Mouse (Mus musculus) MEL (cell line): ENCODE measurements around the gene 0610030E20Rik. TPM values are rescaled to one million over a fixed set of nuclear protein-coding genes. Genes with fewer than 3 reads are reported as not detected.

Source experiments
- DNase-seq: peaks from one replicate; pipeline ENCODE4 v3.0.0; 2011; ENCODE audit warnings: low read depth, low spot score
- H3K27ac ChIP-seq: 2 replicates; pipeline ENCODE4 v1.5.1; 2012; ENCODE audit warnings: low read depth, mild to moderate bottlenecking, control low read depth, low read length, moderate library complexity; ENCODE audit not compliant: control insufficient read depth
- H3K27me3 ChIP-seq, 2 experiments: fragments of 150-350 bp in 1 of 2; sonication (generic) in 1 of 2; 2 replicates each; pipeline ENCODE4 v1.6.1; 2012; ENCODE audit warnings: low read length in 2 of 2, mild to moderate bottlenecking in 2 of 2, improper control_type of control experiment in 1 of 2, moderate library complexity in 1 of 2; ENCODE audit not compliant: insufficient read depth in 2 of 2, control insufficient read depth in 1 of 2
- H3K36me3 ChIP-seq, 2 experiments: 2 replicates each; pipeline ENCODE4 v1.6.1; 2012 to 2014; ENCODE audit warnings: low read length in 2 of 2, improper control_type of control experiment in 1 of 2, inconsistent platforms in 1 of 2, mild to moderate bottlenecking in 1 of 2; ENCODE audit not compliant: insufficient read depth in 2 of 2, control insufficient read depth in 1 of 2
- H3K4me1 ChIP-seq, 2 experiments: fragments of 150-350 bp in 1 of 2; sonication (generic) in 1 of 2; 2 replicates each; pipeline ENCODE4 v1.6.1; 2012; ENCODE audit warnings: low read length in 2 of 2, improper control_type of control experiment in 1 of 2, mild to moderate bottlenecking in 1 of 2; ENCODE audit not compliant: insufficient read depth in 2 of 2, control insufficient read depth in 1 of 2
- H3K4me3 ChIP-seq, 2 experiments: fragments of 150-350 bp in 1 of 2; sonication (generic) in 1 of 2; 2 replicates each; pipeline ENCODE4 v1.5.1; 2012; ENCODE audit warnings: low read depth in 2 of 2, low read length in 2 of 2, mild to moderate bottlenecking in 2 of 2, moderate library complexity in 2 of 2, control low read depth in 1 of 2, improper control_type of control experiment in 1 of 2; ENCODE audit not compliant: control insufficient read depth in 1 of 2, insufficient read depth in 1 of 2
- H3K79me2 ChIP-seq: 2 replicates; pipeline ENCODE4 v1.6.1; 2012; ENCODE audit warnings: mild to moderate bottlenecking, low read length, moderate library complexity; ENCODE audit not compliant: control insufficient read depth, poor library complexity, insufficient read depth
- H3K9ac ChIP-seq: 2 replicates; pipeline ENCODE4 v1.6.1; 2012; ENCODE audit warnings: low read depth, mild to moderate bottlenecking, control low read depth, low read length, moderate library complexity; ENCODE audit not compliant: control insufficient read depth, poor library complexity, severe bottlenecking
- H3K9me3 ChIP-seq: fragments of 150-350 bp; sonication (generic); replicated peaks from 2 replicates; pipeline ENCODE4 v1.6.1; 2012; ENCODE audit warnings: mild to moderate bottlenecking, low read length, improper control_type of control experiment, moderate library complexity; ENCODE audit not compliant: insufficient read depth
- JUND ChIP-seq: IDR thresholded peaks from 2 replicates; pipeline ENCODE4 v1.6.1; 2011; ENCODE audit warnings: low read depth, mild to moderate bottlenecking, improper control_type of control experiment, low read length
- MAZ ChIP-seq: IDR thresholded peaks from 2 replicates; pipeline ENCODE4 v1.6.1; 2012; ENCODE audit warnings: low read depth, mild to moderate bottlenecking, inconsistent platforms, low read length, improper control_type of control experiment
- MEF2A ChIP-seq: IDR thresholded peaks from 2 replicates; pipeline ENCODE4 v1.6.1; 2014; ENCODE audit warnings: low read depth, mild to moderate bottlenecking, inconsistent platforms, low read length, improper control_type of control experiment; ENCODE audit not compliant: poor library complexity, insufficient replicate concordance, severe bottlenecking; ENCODE audit errors: extremely low read depth
- NRF1 ChIP-seq: IDR thresholded peaks from 2 replicates; pipeline ENCODE4 v1.6.1; 2014; ENCODE audit warnings: low read depth, mild to moderate bottlenecking, inconsistent platforms, low read length, improper control_type of control experiment, moderate library complexity; ENCODE audit not compliant: poor library complexity, insufficient read depth, severe bottlenecking
- POLR2AphosphoS2 ChIP-seq: IDR thresholded peaks from 2 replicates; pipeline ENCODE4 v1.6.1; 2011; ENCODE audit warnings: low read length, improper control_type of control experiment
- UBTF ChIP-seq: IDR thresholded peaks from 2 replicates; pipeline ENCODE4 v1.6.1; 2012; ENCODE audit warnings: low read depth, mild to moderate bottlenecking, inconsistent platforms, low read length, improper control_type of control experiment, moderate library complexity, borderline replicate concordance; ENCODE audit not compliant: insufficient read depth
- USF1 ChIP-seq: IDR thresholded peaks from 2 replicates; pipeline ENCODE4 v1.6.1; 2014; ENCODE audit warnings: low read depth, mild to moderate bottlenecking, inconsistent platforms, low read length, improper control_type of control experiment, moderate library complexity
- USF2 ChIP-seq, 2 experiments: IDR thresholded peaks; 2 replicates each; pipeline ENCODE4 v1.6.1; 2011 to 2012; ENCODE audit warnings: improper control_type of control experiment in 2 of 2, low read length in 2 of 2, borderline replicate concordance in 1 of 2, inconsistent platforms in 1 of 2, low read depth in 1 of 2, mild to moderate bottlenecking in 1 of 2; ENCODE audit not compliant: insufficient read depth in 1 of 2
- ZC3H11A ChIP-seq: IDR thresholded peaks from 2 replicates; pipeline ENCODE4 v1.6.1; 2012; ENCODE audit warnings: low read depth, mild to moderate bottlenecking, inconsistent platforms, low read length, improper control_type of control experiment
- polyA plus RNA-seq, 2 experiments: library from polyadenylated mRNA; stranded (reverse) in 1 of 2; unstranded in 1 of 2; fragments of >175 nt in 1 of 2; fragments of >200 nt in 1 of 2; gene quantifications; 2 replicates each; pipeline versions ENCODE4 v1.2.1 to v1.2.4; 2012; ENCODE audit warnings: low replicate concordance in 2 of 2, low read depth in 1 of 2; ENCODE audit not compliant: insufficient read length in 2 of 2, insufficient read depth in 1 of 2, missing spikeins in 1 of 2
- total RNA-seq: library from RNA; depleted of rRNA; stranded (reverse); fragments of 300-350 nt; gene quantifications from 2 replicates; pipeline ENCODE4 v1.2.3, GENCODE M21; 2012

Gene 0610030E20Rik
- total and polyA plus RNA-seq, 3 experiments: 14.2 to 28.5 TPM; not detected in 1

DNA sequence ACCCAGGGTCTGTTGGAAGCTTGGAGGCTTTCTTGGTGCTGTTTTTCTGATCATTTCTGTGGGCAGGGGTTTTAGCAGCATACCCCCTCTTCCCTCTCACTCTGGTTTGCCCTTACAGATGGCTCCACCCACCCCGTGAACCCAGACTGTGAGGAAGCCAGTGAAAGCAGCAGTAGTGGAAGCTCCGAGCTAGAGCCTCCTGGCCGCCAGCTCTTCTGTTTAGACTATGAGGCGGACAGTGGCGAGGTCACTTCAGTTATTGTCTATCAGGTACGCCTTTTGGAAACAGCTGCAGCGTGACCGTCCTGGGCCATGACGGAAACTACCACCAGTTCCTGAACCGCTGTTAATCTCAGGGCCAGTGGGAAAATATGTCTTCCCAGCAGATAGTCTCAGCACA, 1.3 kb downstream of the 0610030E20Rik start:
- Histone ChIP-seq H3K27ac (no peak overlapping the region), H3K9ac (no peak overlapping the region), H3K36me3 (peaks cover 6 to 40% of the 10 kb centered on the region in 2 experiments), H3K27me3 (no peaks in the 10 kb centered on the region), H3K9me3 (no peaks in the 10 kb centered on the region), H3K4me3 (peak overlapping the region in 1 of 2 experiments; percentile 74; a peak in 1 of 4 replicates), H3K79me2 (peaks cover 42% of the 10 kb centered on the region), H3K4me1 (peaks cover 20 to 24% of the 10 kb centered on the region in 2 experiments)
- no peak for TF ChIP-seq USF2 (IDR thresholded peaks at IDR 0.05; ENCODE audit: borderline replicate concordance in 1 of 2, insufficient read depth in 1 of 2, low read depth in 1 of 2, low read length in 2 of 2)
- no peak for DNase-seq

- peaks cover 27% of the 10 kb centered on the region for H3K79me2 ChIP-seq
- no peaks in the 10 kb centered on the region for H3K27me3 ChIP-seq
- no peak overlapping the region for H3K4me3 ChIP-seq
- TF ChIP-seq POLR2AphosphoS2: no peak
- no peak for TF ChIP-seq NRF1
- peaks cover 15 to 21% of the 10 kb centered on the region in 2 experiments for H3K4me1 ChIP-seq
- H3K36me3 ChIP-seq: peaks cover 6 to 32% of the 10 kb centered on the region in 2 experiments
- no peak overlapping the region for H3K27ac ChIP-seq
- no peak overlapping the region for H3K9ac ChIP-seq
- DNase-seq: no peak
- H3K9me3 ChIP-seq: no peaks in the 10 kb centered on the region
Measured at GRCm38 (mm10) chr6:72350214-72350613, 3.1 kb downstream of the 0610030E20Rik start.

DNA sequence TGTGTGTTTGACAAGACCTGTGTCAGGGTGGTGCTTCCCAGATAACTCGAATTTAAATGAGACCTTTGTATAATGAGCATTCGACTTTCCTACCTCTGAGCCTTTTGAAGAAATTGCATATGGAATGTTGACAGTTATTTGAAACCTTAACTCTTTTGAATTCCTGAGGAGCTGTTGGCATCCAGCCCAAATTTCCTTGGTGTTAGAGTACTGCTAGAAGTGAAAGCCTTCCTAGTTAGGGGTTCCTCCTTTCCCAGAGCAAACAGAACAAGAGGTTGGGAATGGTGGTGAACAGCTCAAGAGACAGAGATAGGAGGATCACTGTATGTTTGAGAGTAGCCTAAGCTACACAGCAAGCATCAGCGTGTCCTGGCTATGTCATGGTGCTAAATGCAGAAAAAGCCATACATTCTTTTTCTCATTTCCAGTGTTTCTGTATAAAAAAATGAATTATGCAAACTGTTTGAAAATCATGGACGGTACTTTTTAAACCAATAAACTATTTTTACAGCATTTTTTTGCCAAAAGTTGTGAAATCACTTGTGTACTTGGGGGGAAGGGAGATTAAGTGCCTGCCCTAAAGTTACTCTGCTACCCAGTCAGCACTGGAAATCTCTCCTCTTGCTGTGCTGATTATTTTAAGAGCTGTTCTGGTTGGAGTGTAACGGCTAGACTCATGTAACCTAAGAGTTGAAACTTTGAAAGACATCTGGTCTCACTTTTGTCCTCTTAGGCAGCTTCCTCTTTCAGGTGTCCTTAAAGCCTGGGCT, 5.7 kb downstream of the 0610030E20Rik start:
- peaks cover 11 to 17% of the 10 kb centered on the region in 2 experiments for H3K4me1 ChIP-seq
- no peak overlapping the region for H3K27ac ChIP-seq
- no peak for TF ChIP-seq UBTF
- no peak for TF ChIP-seq MEF2A
- TF ChIP-seq ZC3H11A: no peak
- TF ChIP-seq JUND: no peak
- TF ChIP-seq MAZ: no peak
- TF ChIP-seq USF1: no peak
- H3K4me3 ChIP-seq: no peak overlapping the region
- H3K79me2 ChIP-seq: peaks cover 19% of the 10 kb centered on the region
- H3K36me3 ChIP-seq: peaks cover 6 to 30% of the 10 kb centered on the region in 2 experiments
- H3K9me3 ChIP-seq: no peaks in the 10 kb centered on the region
- no peaks in the 10 kb centered on the region for H3K27me3 ChIP-seq
- H3K9ac ChIP-seq: no peak overlapping the region
- no peak for DNase-seq
